Mouse (Mus musculus) limb, embryonic 14.5 days (tissue): ENCODE measurements around the gene Fgfr2. TPM values are rescaled to one million over a fixed set of nuclear protein-coding genes. Genes with fewer than 3 reads are reported as not detected.

Source experiments
- ATAC-seq: fragments of 200-750 bp; cut with Nextera tagmentation; 2 replicates; pipeline ENCODE4 v1.8.0; 2017; ENCODE audit warnings: low read depth, moderate number of reproducible peaks, moderate TSS enrichment; ENCODE audit not compliant: low FRiP score
- DNase-seq: peaks from one replicate; pipeline ENCODE4 v3.0.0-alpha.2; 2015; ENCODE audit warnings: low spot score
- H3K27ac ChIP-seq: fragments of 300-500 bp; sonication (generic); replicated peaks from 2 replicates; pipeline ENCODE4 v1.5.1; 2014; ENCODE audit warnings: low read depth, mild to moderate bottlenecking, low read length, moderate library complexity, mixed read lengths
- H3K27me3 ChIP-seq: fragments of 300-500 bp; sonication (generic); 2 replicates; pipeline ENCODE4 v1.6.1; 2014; ENCODE audit warnings: low read length, mixed read lengths; ENCODE audit not compliant: control insufficient read depth, insufficient read depth
- H3K36me3 ChIP-seq: fragments of 300-500 bp; sonication (generic); 2 replicates; pipeline ENCODE4 v1.6.1; 2014; ENCODE audit warnings: mild to moderate bottlenecking, low read length, moderate library complexity, mixed read lengths; ENCODE audit not compliant: control insufficient read depth, insufficient read depth
- H3K4me1 ChIP-seq: fragments of 300-500 bp; sonication (generic); 2 replicates; pipeline ENCODE4 v1.6.1; 2014; ENCODE audit warnings: antibody characterized with exemption, low read length, mixed read lengths; ENCODE audit not compliant: control insufficient read depth, insufficient read depth
- H3K4me2 ChIP-seq: fragments of 300-500 bp; sonication (generic); replicated peaks from 2 replicates; pipeline ENCODE4 v1.6.1; 2014; ENCODE audit warnings: low read depth, mild to moderate bottlenecking, low read length, moderate library complexity; ENCODE audit not compliant: severe bottlenecking
- H3K4me3 ChIP-seq: fragments of 300-500 bp; sonication (generic); replicated peaks from 2 replicates; pipeline ENCODE4 v1.5.1; 2014; ENCODE audit warnings: low read length
- H3K9ac ChIP-seq: fragments of 300-500 bp; sonication (generic); 2 replicates; pipeline ENCODE4 v1.6.1; 2014; ENCODE audit warnings: mild to moderate bottlenecking, low read depth, low read length, moderate library complexity; ENCODE audit not compliant: severe bottlenecking
- H3K9me3 ChIP-seq: fragments of 300-500 bp; sonication (generic); 2 replicates; pipeline ENCODE4 v1.6.1; 2016; ENCODE audit warnings: low read length; ENCODE audit not compliant: control insufficient read depth
- POLR2A ChIP-seq: fragments of 200-500 bp; IDR thresholded peaks from 2 replicates; pipeline ENCODE4 v1.8.0; 2012; ENCODE audit warnings: inconsistent platforms, mild to moderate bottlenecking, moderate library complexity, borderline replicate concordance; ENCODE audit not compliant: insufficient read depth, insufficient read length; ENCODE audit errors: extremely low read depth
- WGBS: fragments of 180-500 bp; shearing (Covaris S2); extraction: QIAGEN DNeasy Blood & Tissue Kit; methylation state at CpG from one replicate; pipeline ENCODE4 v1.1.7; 2014; 5-methylcytosine and 5-hydroxymethylcytosine counted together
- polyA plus RNA-seq, 2 experiments: library from polyadenylated mRNA; depleted of rRNA in 1 of 2; stranded (reverse) in 1 of 2; unstranded in 1 of 2; fragments of >200 nt; fragmentation: Nextera tagmentation in 1 of 2; extraction: Ambion mirVana in 1 of 2; gene quantifications; 2 replicates each; pipeline versions ENCODE4 v1.2.1 to v1.2.3; 2012 to 2014

Fgfr2 gene
- polyA plus RNA-seq, 2 experiments = 131 to 133 TPM

DNA sequence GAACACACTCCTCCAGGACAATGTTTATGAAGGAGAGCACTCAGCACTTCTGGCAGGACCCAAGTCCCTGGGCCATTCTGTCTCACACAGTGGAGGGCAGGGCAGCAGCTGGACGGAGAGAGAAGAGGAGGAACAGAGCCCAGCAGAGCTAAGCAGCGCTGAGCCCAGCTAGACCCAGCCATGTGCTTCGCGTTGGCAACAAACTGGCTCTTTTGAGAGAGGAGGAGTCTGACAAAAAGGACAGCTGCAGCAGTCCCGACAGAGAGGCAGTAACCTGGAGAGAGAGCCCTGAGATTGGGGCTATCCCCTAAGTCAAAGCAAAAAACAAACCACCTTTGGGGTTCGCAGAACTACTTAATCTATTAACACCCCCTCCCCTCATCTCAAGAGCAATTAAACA, 312.8 kb downstream of the Fgfr2 start:
- no peaks in the 10 kb centered on the region for H3K36me3 ChIP-seq
- H3K4me2 ChIP-seq = peak overlapping the region; percentile 90
- H3K9ac ChIP-seq = peak overlapping the region; percentile 16; the same call in 1 of the 2 replicates
- peak; percentile 62 for DNase-seq
- H3K27me3 ChIP-seq = no peaks in the 10 kb centered on the region
- peaks cover 65% of the 10 kb centered on the region for H3K4me1 ChIP-seq
- H3K27ac ChIP-seq = peak overlapping the region; percentile 58; the same call in 1 of the 2 replicates
- peak; percentile 39 for ATAC-seq
- H3K4me3 ChIP-seq = no peak overlapping the region; the same call in 1 of the 2 replicates
- no peak for TF ChIP-seq POLR2A
- no peaks in the 10 kb centered on the region for H3K9me3 ChIP-seq
- WGBS = 13% methylated on average over 6 of the region's 6 CpGs

DNA sequence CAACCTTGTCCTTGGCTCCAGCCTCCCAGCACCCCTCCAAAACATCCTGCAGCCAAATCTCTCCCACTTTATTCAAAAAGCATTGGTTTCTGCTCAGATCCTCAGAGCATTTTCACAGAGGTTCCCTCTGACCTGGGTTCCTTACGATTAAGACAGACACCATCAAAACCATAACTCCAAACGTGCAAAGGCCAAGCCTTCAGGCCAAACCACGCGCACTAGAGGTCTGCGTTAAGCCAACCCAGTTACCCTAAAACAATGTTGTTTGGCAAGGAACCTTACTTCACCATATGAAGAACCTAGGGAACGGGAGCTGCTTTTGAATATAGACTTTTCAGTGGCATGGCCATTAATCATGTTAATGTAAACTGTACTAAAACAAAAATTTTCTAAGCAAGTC, 313.4 kb downstream of the Fgfr2 start:
- WGBS = 31% methylated on average over 6 of the region's 6 CpGs
- Histone ChIP-seq H3K27ac (peak overlapping the region; percentile 69; the same call in 1 of the 2 replicates), H3K36me3 (no peaks in the 10 kb centered on the region), H3K4me1 (peaks cover 59% of the 10 kb centered on the region), H3K27me3 (no peaks in the 10 kb centered on the region), H3K9ac (0 out of 2 replicates have a peak overlapping the region, but pooled peaks have one; percentile 16), H3K4me2 (peak overlapping the region; percentile 90), H3K9me3 (no peaks in the 10 kb centered on the region), H3K4me3 (no peak overlapping the region)
- ATAC-seq = no peak
- DNase-seq = no peak
- TF ChIP-seq POLR2A = no peak

DNA sequence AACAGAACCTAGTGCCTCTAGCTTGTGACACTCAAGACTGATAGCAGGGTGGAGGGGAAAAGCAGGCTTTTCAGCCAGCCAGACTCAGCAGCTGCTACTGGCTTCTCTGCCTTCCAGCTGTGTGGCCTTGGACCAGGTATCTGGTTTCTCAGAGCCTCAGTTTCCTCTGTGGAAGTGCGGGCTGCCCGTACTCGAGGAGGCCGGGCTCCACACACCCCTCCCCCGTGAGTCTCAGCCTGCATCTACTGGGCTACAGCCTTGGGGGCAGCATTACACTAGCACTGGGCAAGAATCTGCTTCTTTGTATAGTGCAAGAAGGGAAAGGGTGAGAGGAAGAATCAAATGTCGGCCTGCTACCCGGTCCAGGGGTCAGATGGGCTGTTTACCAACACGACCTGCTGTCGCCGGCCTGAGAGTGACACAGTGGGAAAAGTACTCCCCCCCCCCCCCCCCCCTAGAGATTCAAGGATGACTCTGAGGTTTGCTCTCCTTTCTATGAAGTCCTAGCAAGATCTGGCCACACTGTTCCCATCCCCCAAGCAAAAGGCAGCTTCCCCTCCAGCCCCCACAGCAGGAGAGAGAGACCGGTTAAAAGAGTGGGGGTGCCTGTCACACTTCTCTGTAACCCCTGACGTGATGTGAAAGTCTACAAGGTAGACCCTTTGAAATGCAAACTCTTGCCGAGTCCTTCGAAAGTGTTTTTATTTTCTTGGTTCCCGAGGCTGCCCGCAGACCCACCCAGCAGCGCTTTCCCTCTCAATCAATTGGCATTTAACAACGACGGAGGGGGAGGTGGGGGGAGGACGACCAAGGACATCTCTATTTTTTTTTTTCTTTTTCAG, 314.1 kb downstream of the Fgfr2 start:
- 4% methylated on average over 18 of the region's 20 CpGs for WGBS
- Histone ChIP-seq H3K9me3 (no peaks in the 10 kb centered on the region), H3K4me2 (peak overlapping the region; percentile 90), H3K27ac (peak overlapping the region; percentile 69), H3K4me1 (peaks cover 59% of the 10 kb centered on the region), H3K36me3 (no peaks in the 10 kb centered on the region), H3K9ac (peak overlapping the region; percentile 31; the same call in 1 of the 2 replicates), H3K27me3 (no peaks in the 10 kb centered on the region), H3K4me3 (no peak overlapping the region)
- ATAC-seq = peak; percentile 27; the same call in 1 of the 2 replicates
- peak; percentile 58 for DNase-seq
- TF ChIP-seq POLR2A = no peak

DNA sequence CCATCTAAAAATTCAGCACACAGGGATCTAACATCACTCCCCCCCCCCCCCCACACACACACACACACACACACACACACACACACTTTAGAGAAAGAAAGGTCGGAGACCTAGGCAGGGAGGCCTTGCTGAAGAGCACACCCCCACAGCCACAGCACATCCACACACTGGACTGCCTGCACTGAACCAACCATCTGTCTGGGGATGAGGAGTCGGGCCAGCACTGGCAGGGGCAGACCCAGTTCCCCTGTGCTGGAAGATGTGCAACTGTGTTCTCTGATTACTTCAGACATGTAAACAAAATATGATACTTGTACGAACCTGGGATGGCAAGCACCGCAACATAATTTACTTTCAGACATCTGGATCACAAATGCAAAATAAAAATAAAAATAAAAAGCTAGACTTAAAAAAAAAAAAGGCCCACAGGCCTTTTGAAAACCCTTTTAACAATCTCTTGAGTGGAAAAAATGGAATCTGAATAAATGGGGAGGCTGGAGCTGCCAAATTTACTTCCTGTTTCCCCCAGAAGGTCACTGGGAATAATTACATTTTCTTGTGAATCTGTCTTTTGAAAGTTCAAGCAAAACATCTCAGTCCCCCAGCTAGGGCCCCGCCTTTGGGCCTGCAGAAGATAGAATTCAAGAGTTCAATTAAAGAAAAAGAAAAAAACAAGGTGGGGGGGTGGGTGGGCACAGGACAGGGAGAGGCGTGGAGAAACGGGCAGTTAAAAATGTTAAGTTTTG, 314.9 kb downstream of the Fgfr2 start:
- Histone ChIP-seq H3K36me3 (no peaks in the 10 kb centered on the region), H3K9me3 (no peaks in the 10 kb centered on the region), H3K4me2 (peak overlapping the region; percentile 90), H3K9ac (no peak overlapping the region; the same call in 1 of the 2 replicates), H3K27me3 (no peaks in the 10 kb centered on the region), H3K4me3 (no peak overlapping the region), H3K4me1 (peaks cover 62% of the 10 kb centered on the region), H3K27ac (peak overlapping the region; percentile 69)
- 36% methylated on average over 7 of the region's 7 CpGs for WGBS
- no peak for TF ChIP-seq POLR2A
- DNase-seq = no peak
- no peak for ATAC-seq
